Mouse (Mus musculus) lung, postnatal 0 days (tissue): ENCODE results near the gene Oprd1. TPM values are rescaled to one million over a fixed set of nuclear protein-coding genes. Genes with fewer than 3 reads are reported as not detected.
A peak's percentile ranks its signal among the peaks of the same experiment; 100 is the strongest.

ENCODE experiments used
- ATAC-seq: fragments of 200-750 bp; cut with Nextera tagmentation; 2 replicates; pipeline ENCODE4 v1.8.0; 2017; ENCODE audit warnings: moderate library complexity
- DNase-seq: peaks from one replicate; pipeline ENCODE4 v3.0.0-alpha.2; 2016; ENCODE audit warnings: low spot score
- H3K27ac ChIP-seq: fragments of 300-500 bp; sonication (generic); 2 replicates; pipeline ENCODE4 v1.5.1; 2014; ENCODE audit warnings: antibody characterized with exemption, mild to moderate bottlenecking, low read length, mixed read lengths
- H3K27me3 ChIP-seq: fragments of 300-500 bp; sonication (generic); replicated peaks from 2 replicates; pipeline ENCODE4 v1.6.1; 2014; ENCODE audit warnings: low read length, mixed read lengths; ENCODE audit not compliant: insufficient read depth
- H3K36me3 ChIP-seq: fragments of 300-500 bp; sonication (generic); 2 replicates; pipeline ENCODE4 v1.6.1; 2014; ENCODE audit warnings: low read length, mixed read lengths; ENCODE audit not compliant: insufficient read depth
- H3K4me1 ChIP-seq: fragments of 300-500 bp; sonication (generic); 2 replicates; pipeline ENCODE4 v1.6.1; 2014; ENCODE audit warnings: antibody characterized with exemption, low read depth, low read length, mixed read lengths; ENCODE audit not compliant: insufficient read depth
- H3K4me2 ChIP-seq: fragments of 300-500 bp; sonication (generic); replicated peaks from 2 replicates; pipeline ENCODE4 v1.6.1; 2014; ENCODE audit warnings: low read depth, mild to moderate bottlenecking, low read length, moderate library complexity, mixed read lengths
- H3K4me3 ChIP-seq: fragments of 300-500 bp; sonication (generic); 2 replicates; pipeline ENCODE4 v1.5.1; 2014; ENCODE audit warnings: low read depth, low read length
- H3K9ac ChIP-seq: fragments of 300-500 bp; sonication (generic); replicated peaks from 2 replicates; pipeline ENCODE4 v1.6.1; 2014; ENCODE audit warnings: low read depth, mild to moderate bottlenecking
- H3K9me3 ChIP-seq: fragments of 300-500 bp; sonication (generic); 2 replicates; pipeline ENCODE4 v1.6.1; 2016; ENCODE audit warnings: low read length, mixed read lengths
- CTCF ChIP-seq: IDR thresholded peaks from 2 replicates; pipeline ENCODE4 v1.5.1; 2016; ENCODE audit warnings: antibody characterized with exemption, mild to moderate bottlenecking
- EP300 ChIP-seq: IDR thresholded peaks from 2 replicates; pipeline ENCODE4 v1.6.1; 2016; ENCODE audit warnings: antibody characterized with exemption, mild to moderate bottlenecking, control low read depth
- WGBS: fragments of 180-500 bp; shearing (Covaris S2); extraction: QIAGEN DNeasy Blood & Tissue Kit; methylation state at CpG from one replicate; pipeline ENCODE4 v1.1.7; 2014; 5-methylcytosine and 5-hydroxymethylcytosine counted together
- polyA plus RNA-seq: library from polyadenylated mRNA; unstranded; fragments of >200 nt; fragmentation: Nextera tagmentation; extraction: Ambion mirVana; gene quantifications from 2 replicates; pipeline ENCODE4 v1.2.1, GENCODE M21; 2015

Gene Oprd1
- polyA plus RNA-seq, 1 experiment from 2014 or later, result not detected

DNA sequence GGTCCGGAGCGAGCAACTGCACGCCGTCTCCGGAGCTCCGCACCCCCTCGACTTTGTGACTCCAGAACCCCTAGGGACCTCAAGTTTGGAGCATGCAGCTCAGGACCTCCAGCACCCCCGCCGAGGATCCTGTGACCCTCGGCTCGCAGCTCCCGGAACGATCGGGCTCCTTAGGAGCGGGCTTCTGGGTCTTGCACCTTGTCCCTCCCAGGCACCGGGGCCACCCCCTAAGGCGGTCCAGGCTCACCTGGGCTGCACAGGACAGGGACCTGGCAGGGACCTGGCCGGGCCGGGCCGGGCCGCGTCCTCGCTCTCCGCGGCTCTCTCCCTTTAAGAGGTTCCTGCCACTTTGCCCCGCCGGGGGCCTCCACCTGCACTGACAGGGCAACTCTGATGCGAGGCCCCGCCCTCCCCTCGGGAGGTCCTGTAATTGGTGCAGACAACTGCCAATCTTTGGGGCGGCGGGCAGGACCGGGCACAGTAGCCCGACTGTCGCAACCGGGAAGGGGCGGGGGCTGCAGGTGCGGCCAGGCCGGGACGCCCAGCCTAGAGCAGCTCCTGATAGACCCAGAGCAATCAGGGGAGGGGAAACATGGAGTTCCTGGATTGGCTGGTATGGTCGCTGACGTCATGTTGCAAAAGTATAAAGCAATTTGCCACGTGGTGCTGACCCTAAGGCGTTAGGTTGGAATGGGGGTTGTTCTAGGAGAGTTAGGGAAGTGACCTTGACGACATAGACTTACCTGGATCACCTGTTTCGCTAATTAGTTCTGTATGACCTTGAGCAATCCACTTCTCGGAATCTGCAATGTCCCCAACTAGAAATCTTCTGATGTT is 69.1 kb downstream of the Oprd1 start, which contains the start of gene Epb41:
TSS of gene Epb41 (minus strand) at position 389 of the 837 bp plus-strand sequence.
- ATAC-seq, result peak; percentile 95

DNA sequence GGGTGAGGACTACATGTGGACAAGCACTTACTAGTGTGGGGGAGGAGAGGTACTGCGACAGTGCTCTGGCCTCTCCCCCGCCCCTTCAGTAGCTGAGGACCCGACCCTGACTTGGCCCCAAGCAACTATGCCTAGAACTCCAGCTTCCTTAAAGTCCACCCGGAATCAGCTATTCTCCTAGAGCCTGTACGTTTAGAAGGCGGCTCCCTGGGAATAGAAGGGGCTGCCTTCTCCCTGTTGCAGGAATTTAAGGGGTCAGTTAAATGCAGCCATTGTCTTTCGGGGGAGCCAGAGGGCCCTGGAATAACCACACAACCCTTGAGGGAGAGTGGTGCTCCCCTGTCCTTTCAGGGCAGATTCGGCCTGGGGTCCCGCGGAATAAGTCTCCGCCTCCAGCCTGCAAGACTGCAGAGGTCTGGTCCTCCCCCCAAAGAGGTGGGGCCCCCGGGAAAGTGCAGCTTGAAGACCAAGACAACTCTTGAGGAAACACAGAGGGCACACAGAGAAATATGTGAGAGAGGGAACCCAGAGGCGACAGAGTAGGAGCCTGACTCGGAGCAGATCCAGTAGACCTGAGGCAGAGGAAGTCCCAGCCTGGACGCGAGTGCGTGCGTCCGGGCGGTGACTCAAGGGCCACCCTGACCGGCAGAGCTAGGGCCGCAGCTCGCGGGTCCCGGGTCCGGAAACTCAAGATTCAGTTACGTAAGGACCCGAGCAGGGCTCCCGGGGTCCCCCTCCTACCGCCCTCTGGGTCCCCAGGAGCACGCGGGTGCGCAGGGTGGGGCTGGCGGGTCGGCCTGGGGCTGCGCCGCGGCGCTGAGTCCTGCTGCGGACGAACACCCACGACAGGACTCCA is 70.0 kb downstream of the Oprd1 start, which contains the start of gene Gm10300:
TSS of gene Gm10300 (plus strand) at position 621 of the 856 bp plus-strand sequence.
- ATAC-seq (peak; percentile 16), DNase-seq (peak; percentile 65)
- Histone ChIP-seq H3K36me3 (no peaks in the 10 kb centered on the region), H3K4me1 (peaks cover 6% of the 10 kb centered on the region; the same call in 1 of the 2 replicates), H3K4me3 (peak within 1 kb of the TSS; percentile 79), H3K27me3 (no peaks in the 10 kb centered on the region), H3K4me2 (peak within 1 kb of the TSS; percentile 99), H3K9me3 (no peaks in the 10 kb centered on the region), H3K27ac (peak within 1 kb of the TSS; percentile 89), H3K9ac (peak within 1 kb of the TSS; percentile 77)
- TF ChIP-seq CTCF (no peak), EP300 (no peak)
- 2% methylated on average over 40 of the region's 42 CpGs for WGBS

More for the DNA sequence above, 69.1 kb downstream of the Oprd1 start, which contains the start of gene Epb41:
- H3K27ac ChIP-seq, result peak within 1 kb of the TSS; percentile 89
- peak within 1 kb of the TSS; percentile 77 for H3K9ac ChIP-seq
- peak within 1 kb of the TSS; percentile 99 for H3K4me2 ChIP-seq
- peak within 1 kb of the TSS; percentile 79 for H3K4me3 ChIP-seq
- H3K9me3 ChIP-seq, result no peaks in the 10 kb centered on the region
- 2% methylated on average over 40 of the region's 47 CpGs for WGBS
- peaks cover 6% of the 10 kb centered on the region; the same call in 1 of the 2 replicates for H3K4me1 ChIP-seq
- no peaks in the 10 kb centered on the region for H3K36me3 ChIP-seq
- TF ChIP-seq EP300 (no peak; the same call in 1 of the 2 replicates), CTCF (no peak)
- no peaks in the 10 kb centered on the region for H3K27me3 ChIP-seq
- peak; percentile 97 for DNase-seq

GRCm38 (mm10) chr4:132072946-132073345 is 71.3 kb downstream of the Oprd1 start:
- Histone ChIP-seq H3K9ac (no peak overlapping the region), H3K4me1 (peaks cover 6% of the 10 kb centered on the region; the same call in 1 of the 2 replicates), H3K9me3 (no peaks in the 10 kb centered on the region), H3K36me3 (no peaks in the 10 kb centered on the region), H3K27me3 (no peaks in the 10 kb centered on the region), H3K4me2 (no peak overlapping the region), H3K27ac (no peak overlapping the region), H3K4me3 (no peak overlapping the region)
- no peak for TF ChIP-seq CTCF
- no peak for TF ChIP-seq EP300
- no peak for ATAC-seq
- no peak for DNase-seq
- 80% methylated on average over 6 of the region's 6 CpGs for WGBS

DNA sequence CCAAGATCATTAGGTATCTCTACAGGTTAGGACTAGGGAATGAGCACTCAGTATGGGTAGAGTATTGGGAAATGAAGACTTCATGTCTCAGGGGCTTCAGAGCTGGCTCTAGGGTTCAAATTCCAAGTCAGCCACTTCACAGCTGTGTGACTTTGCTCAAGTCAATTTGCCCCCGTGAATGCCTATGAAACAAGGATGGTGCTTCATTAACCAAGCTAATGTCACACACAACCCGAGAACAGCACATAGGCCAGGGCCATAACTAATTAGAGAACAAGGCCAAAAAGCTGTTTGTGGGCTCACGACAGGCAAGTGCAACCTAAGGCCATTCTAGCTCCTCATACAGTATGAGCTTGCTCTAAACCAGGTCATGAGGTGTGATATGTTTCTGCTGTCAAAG is 72.1 kb downstream of the Oprd1 start:
- no peak for DNase-seq
- H3K4me1 ChIP-seq, result peaks cover 6% of the 10 kb centered on the region; the same call in 1 of the 2 replicates
- H3K4me2 ChIP-seq, result no peak overlapping the region
- no peaks in the 10 kb centered on the region for H3K27me3 ChIP-seq
- no peak overlapping the region for H3K4me3 ChIP-seq
- H3K36me3 ChIP-seq, result no peaks in the 10 kb centered on the region
- H3K9ac ChIP-seq, result no peak overlapping the region
- ATAC-seq, result no peak
- no peaks in the 10 kb centered on the region for H3K9me3 ChIP-seq
- TF ChIP-seq CTCF, result no peak
- no peak for TF ChIP-seq EP300
- H3K27ac ChIP-seq, result no peak overlapping the region
- WGBS, result 81% methylated on average over 3 of the region's 3 CpGs

GRCm38 (mm10) chr4:132071674-132072073 is 72.6 kb downstream of the Oprd1 start:
- H3K36me3 ChIP-seq, result no peaks in the 10 kb centered on the region
- no peak overlapping the region for H3K27ac ChIP-seq
- H3K4me2 ChIP-seq, result no peak overlapping the region
- TF ChIP-seq CTCF (no peak), EP300 (no peak)
- peaks cover 6% of the 10 kb centered on the region; the same call in 1 of the 2 replicates for H3K4me1 ChIP-seq
- H3K4me3 ChIP-seq, result no peak overlapping the region
- DNase-seq, result no peak
- no peak overlapping the region for H3K9ac ChIP-seq
- whole genome bisulfite sequencing, result 96% methylated on average over 2 of the region's 2 CpGs
- H3K9me3 ChIP-seq, result no peaks in the 10 kb centered on the region
- H3K27me3 ChIP-seq, result no peaks in the 10 kb centered on the region
- no peak for ATAC-seq

DNA sequence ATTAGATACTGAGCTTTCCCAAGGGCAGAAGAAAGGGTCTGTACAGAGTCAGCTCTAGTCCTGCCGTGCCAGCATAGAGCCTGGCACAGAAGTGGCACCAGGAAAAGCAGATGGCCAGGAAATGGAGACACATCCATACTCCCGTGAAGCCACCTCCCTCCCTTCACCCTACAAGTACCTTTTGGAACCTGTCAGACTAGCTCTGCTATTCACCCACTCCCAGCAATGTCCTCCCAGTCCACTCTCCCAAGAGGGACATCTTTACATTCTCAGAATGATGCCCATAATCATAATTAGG is 76.4 kb downstream of the Oprd1 start:
- DNase-seq (no peak), ATAC-seq (no peak)
- no peaks in the 10 kb centered on the region for H3K27me3 ChIP-seq
- TF ChIP-seq EP300 (no peak), CTCF (no peak)
- H3K4me1 ChIP-seq, result peaks cover 8% of the 10 kb centered on the region; the same call in 1 of the 2 replicates
- H3K4me2 ChIP-seq, result no peak overlapping the region
- no peak overlapping the region for H3K4me3 ChIP-seq
- H3K27ac ChIP-seq, result no peak overlapping the region
- no peak overlapping the region for H3K9ac ChIP-seq
- H3K36me3 ChIP-seq, result no peaks in the 10 kb centered on the region
- WGBS, result 44% methylated on average over 2 of the region's 2 CpGs
- H3K9me3 ChIP-seq, result no peaks in the 10 kb centered on the region
